Mouse (Mus musculus) large intestine, adult 2 months (tissue): Measurements from ENCODE around the gene Mtfp1. TPM values are rescaled to one million over a fixed set of nuclear protein-coding genes. Genes with fewer than 3 reads are reported as not detected.
"Not testable (repeated sequence)": the region's sequence is repeated elsewhere in the genome, so short reads cannot be mapped to it uniquely, and the experiment has no call there.

ENCODE experiments used
- DNase-seq: peaks from one replicate; pipeline ENCODE4 v3.0.0-alpha.2; 2012; ENCODE audit warnings: low read depth, low spot score
- WGBS: fragments of 180-500 bp; shearing (Covaris S2); methylation state at CpG from one replicate; pipeline ENCODE4 v1.1.7; 2018; 5-methylcytosine and 5-hydroxymethylcytosine counted together
- polyA plus RNA-seq: library from polyadenylated mRNA; depleted of rRNA; stranded (reverse); fragments of >200 nt; gene quantifications from 2 replicates; pipeline ENCODE4 v1.2.3, GENCODE M21; 2012; rRNA removed

Gene Mtfp1
- polyA plus RNA-seq, result 18.0 and 26.5 TPM in 2 replicates

- no peak for DNase-seq
- 4% methylated on average over 34 of the region's 34 CpGs for WGBS
These were observed at the start of gene Mtfp1 for GRCm38 (mm10) chr11:4095171-4096053. Gene Mtfp1, minus strand, starts transcription at chr11:4095445.

GRCm38 (mm10) chr11:4143281-4144062 is 48.2 kb upstream of the Mtfp1 start:
- 90% methylated on average over 21 of the region's 21 CpGs for WGBS
- DNase-seq, result no peak

GRCm38 (mm10) chr11:4142352-4142751 is 47.1 kb upstream of the Mtfp1 start:
- DNase-seq, result no peak
- 82% methylated on average over 4 of the region's 4 CpGs for WGBS

- no peak for DNase-seq
These were observed 46.3 kb upstream of the Mtfp1 start for GRCm38 (mm10) chr11:4141505-4141904.

- whole genome bisulfite sequencing, result 77% methylated on average over 2 of the region's 2 CpGs
These were observed 43.7 kb upstream of the Mtfp1 start for GRCm38 (mm10) chr11:4138964-4139363.

GRCm38 (mm10) chr11:4134986-4135935 is 40.0 kb upstream of the Mtfp1 start, which contains the start of gene Rnf215:
Gene Rnf215, plus strand, starts transcription at chr11:4135202.
- 1% methylated on average over 66 of the region's 66 CpGs for WGBS
- DNase-seq, result peak; percentile 80

More at GRCm38 (mm10) chr11:4138964-4139363, 43.7 kb upstream of the Mtfp1 start:
- no peak for DNase-seq

- WGBS, result 59% methylated on average over 6 of the region's 6 CpGs
- no peak for DNase-seq
These were observed 39.2 kb upstream of the Mtfp1 start for GRCm38 (mm10) chr11:4134400-4134799.

- 74% methylated on average over 3 of the region's 3 CpGs for WGBS
- DNase-seq, result no peak
These were observed 38.2 kb upstream of the Mtfp1 start for GRCm38 (mm10) chr11:4133450-4133849.

- whole genome bisulfite sequencing, result 90% methylated on average over 4 of the region's 4 CpGs
- DNase-seq, result not testable (repeated sequence)
These were observed 33.2 kb upstream of the Mtfp1 start for GRCm38 (mm10) chr11:4128461-4128860.

- WGBS, result 89% methylated on average over 1 of the region's 1 CpGs
- DNase-seq, result no peak
These were observed 31.8 kb upstream of the Mtfp1 start for GRCm38 (mm10) chr11:4127059-4127458.

GRCm38 (mm10) chr11:4123922-4124321 is 28.7 kb upstream of the Mtfp1 start:
- no peak for DNase-seq
- WGBS, result 60% methylated on average over 5 of the region's 5 CpGs

- DNase-seq, result no peak
- WGBS, result 72% methylated on average over 10 of the region's 10 CpGs
These were observed 27.7 kb upstream of the Mtfp1 start, which contains the start of gene Sec14l2 for GRCm38 (mm10) chr11:4122742-4123579. Gene Sec14l2, minus strand, starts transcription at chr11:4123415.

- 69% methylated on average over 5 of the region's 5 CpGs for WGBS
- DNase-seq, result no peak
These were observed 27.0 kb upstream of the Mtfp1 start for GRCm38 (mm10) chr11:4122226-4122625.

- no peak for DNase-seq
- WGBS, result 75% methylated on average over 3 of the region's 3 CpGs
These were observed 26.4 kb upstream of the Mtfp1 start for GRCm38 (mm10) chr11:4121691-4122090.

- no peak for DNase-seq
These were observed 24.4 kb upstream of the Mtfp1 start for GRCm38 (mm10) chr11:4119635-4120034.

GRCm38 (mm10) chr11:4118081-4118921 is 23.1 kb upstream of the Mtfp1 start:
- 2% methylated on average over 41 of the region's 41 CpGs for WGBS
- peak; percentile 56 for DNase-seq

More at GRCm38 (mm10) chr11:4119635-4120034, 24.4 kb upstream of the Mtfp1 start:
- 81% methylated on average over 5 of the region's 5 CpGs for WGBS

- no peak for DNase-seq
- WGBS, result 24% methylated on average over 3 of the region's 3 CpGs
These were observed 22.3 kb upstream of the Mtfp1 start for GRCm38 (mm10) chr11:4117372-4118071.
